Mouse (Mus musculus) left cerebral cortex, adult 8-10 months (tissue): ENCODE measurements around the gene Cnot6. TPM values are rescaled to one million over a fixed set of nuclear protein-coding genes. Genes with fewer than 3 reads are reported as not detected.

Experiments used
- DNase-seq, 2 experiments: peaks; one replicate each; pipeline ENCODE4 v3.0.0; 2022; ENCODE audit warnings: low spot score in 2 of 2
- total RNA-seq, 4 experiments: library from RNA; stranded (reverse); gene quantifications; 2 replicates each; pipeline ENCODE4 v1.2.4; 2022

Gene Cnot6
- total RNA-seq, 4 experiments from 2014 or later: 45.5 to 58.3 (median 52.1) TPM

DNA sequence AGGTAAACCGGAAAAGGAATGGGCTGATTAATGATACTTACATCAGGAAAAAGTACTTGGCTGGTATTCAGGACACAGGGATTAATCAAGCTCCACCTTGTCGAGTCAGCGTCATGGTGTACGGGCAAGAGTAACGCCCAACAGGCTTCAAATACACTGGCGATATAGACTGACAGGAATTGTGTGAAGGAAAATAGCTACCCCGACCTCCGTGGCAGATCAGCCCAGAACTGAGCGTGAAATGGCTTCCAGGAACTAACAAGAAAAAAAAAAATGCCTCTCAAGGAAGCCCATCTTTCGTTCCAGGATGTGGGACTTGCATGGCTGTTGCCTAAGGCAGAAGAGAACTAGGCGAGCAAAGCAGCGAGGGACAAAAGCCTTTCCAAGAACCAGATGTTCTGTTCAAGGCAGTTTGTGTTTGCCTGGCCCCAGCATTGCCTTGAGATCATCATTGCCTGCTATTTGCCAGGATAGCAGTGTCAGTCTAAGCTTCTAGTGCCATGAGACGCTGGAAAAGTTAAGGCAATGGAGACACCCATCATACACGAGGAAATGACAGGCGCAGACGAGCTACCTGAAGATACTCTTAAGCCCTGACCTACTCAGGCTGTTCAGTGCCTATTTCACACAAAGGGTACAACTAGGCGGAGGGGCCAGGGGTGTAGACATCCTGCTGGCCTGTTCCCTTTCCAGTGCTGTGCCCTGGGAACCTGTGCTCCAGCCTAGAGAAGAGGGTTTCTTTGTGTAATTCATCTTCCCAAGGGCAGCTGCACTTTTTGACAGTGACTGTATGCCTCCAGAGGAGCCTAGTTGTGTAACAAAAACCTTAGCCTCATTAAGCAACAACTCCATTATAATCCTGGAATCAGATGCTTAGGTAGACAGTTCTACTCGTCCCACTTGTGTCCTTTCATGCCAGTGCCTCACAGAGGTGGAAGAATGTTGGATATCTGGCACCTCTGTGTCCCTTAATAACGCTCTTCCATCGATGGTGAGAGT lies 1.1 kb upstream of the Cnot6 start:
- DNase-seq: no peak

DNA sequence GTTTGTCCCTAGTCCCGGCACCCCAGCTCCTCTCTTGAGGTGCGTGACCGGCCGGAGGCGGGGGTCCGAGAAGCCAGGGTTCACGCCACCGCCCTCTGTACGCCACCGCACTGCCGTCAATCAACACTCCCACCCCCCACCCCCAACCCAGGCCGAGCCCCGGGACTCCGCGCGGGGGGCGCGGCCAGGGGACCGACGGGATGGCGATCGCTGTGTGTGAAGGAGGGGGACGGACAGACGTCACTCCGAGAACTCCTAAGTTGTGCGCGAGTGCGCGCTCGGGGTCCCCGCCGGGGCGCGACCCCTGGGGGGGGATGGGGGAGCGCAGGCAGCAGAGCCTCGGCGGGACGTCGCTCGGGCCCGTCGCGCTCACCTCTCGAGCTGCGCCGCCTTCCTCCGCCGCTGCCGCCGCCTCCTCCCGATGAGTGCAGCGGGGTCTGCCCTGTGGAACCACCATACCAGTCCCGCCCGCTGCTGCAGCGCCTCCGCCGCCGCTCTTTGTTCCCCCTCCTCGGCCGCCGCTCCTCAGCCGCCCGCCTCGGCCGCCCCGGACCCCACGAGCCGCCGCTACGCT lies 455 bp downstream of the Cnot6 start:
- peak in 1 of 2 experiments; percentile 14 for DNase-seq

DNA sequence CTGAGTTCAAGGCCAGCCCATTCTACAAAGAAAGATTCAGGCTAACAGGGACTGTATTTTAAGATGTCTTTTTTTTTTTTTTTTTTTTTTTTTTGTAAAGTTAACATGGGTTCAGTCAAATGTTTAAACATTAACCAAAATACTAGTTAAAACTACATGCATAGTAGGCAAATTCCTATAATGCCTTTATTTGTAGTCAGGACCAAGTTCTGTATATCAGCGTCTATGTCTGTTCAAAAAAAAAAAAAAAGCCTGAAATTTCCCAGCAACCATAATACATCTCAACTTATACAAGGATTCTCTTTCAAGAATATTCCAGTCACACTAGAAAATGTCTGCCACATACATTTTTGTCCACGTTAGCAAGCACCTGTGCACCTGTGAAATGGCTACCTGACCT lies 1.9 kb downstream of the Cnot6 start:
- DNase-seq: no peak

DNA sequence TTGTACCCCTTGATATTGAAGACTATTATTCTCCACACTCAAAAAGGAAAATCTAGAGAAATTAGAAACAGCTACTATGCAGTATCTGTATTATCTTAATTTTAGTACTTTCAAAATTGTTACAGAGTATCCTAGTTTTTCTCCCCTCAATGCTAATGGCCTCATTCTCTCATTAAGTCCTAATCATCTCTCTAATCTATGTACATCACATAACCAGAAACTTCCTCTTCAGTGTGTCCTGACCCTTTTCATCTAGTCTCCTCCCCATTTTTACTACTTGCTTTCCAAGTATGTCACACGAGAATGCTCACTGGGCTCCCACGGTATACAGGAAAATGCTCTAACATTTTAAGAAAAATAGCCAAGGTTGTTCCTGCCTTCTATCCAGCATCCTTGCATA lies 4.7 kb downstream of the Cnot6 start:
- DNase-seq: no peak

DNA sequence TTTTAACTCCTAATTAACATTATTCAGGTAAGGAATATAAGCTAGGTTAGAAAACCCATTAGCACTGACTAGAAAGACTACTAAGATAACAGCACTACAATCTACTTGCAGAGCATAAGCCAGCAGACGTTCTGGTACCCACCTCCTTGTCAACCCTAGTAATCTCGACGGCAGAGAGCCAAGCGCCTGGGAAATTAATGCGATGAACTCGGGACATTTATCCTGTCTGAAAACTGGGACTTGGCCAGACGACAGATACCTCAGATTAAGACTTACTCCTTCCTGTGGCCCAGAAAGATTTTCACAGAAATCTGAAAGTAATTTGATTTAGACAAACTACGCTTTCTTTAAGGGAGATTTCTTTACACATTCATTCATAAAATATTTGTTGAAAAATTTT lies 7.7 kb downstream of the Cnot6 start:
- no peak for DNase-seq

DNA sequence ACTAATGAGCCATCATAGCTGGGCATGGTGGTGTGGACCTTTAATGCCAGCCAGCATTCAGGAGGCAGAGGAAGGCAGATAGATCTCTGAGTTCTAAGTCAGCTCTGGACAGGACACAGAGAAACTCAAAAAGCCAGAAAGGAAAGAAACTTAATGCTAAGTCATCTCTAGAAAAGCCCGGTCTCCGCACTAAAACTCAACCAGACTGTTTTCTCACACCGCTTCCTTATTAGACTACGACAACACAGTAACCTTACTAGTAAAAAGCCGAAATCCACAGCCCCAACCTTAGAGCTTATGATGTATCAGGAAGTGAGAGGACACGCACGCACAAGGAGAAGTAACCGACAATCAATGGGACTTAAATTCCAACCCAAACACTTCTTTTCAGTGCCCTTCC lies 10.5 kb downstream of the Cnot6 start:
- no peak for DNase-seq

DNA sequence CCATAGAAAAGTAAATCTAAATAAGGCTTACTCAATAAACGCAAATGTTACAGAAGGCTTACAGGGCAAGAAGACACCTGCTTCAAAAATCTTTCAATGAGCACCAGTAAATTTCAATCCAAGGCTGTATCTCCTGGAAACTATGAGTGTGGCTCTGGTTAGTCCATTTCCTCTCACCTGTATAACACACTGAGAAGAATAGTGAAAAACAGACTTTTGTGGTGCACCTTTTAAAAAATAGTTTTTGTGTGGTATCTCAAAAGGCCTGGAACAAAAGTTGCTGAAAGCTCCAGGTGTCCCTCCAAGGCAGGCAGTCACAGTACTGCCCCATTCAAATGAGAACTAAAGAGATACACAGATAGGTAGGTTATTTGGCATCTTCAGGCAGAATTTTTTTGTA lies 13.4 kb downstream of the Cnot6 start:
- no peak for DNase-seq

DNA sequence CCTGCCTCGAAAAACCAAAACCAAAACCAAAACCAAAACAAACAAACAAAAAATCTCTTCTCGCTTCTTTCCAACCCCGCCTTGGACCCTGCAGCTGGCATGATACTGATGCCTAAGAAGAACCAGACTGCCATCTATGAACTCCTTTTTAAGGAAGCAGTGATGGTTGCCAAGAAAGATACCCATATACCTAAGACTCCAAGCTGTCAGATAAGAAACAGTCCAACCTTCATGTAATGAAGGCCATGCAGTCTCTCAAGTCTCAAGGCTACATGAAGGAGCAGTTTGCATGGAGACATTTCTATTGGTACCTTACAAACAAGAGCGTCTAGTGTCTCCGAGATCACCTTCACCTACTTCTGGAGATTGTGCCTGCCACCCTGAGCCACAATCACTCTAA lies 14.7 kb downstream of the Cnot6 start:
- DNase-seq: no peak

DNA sequence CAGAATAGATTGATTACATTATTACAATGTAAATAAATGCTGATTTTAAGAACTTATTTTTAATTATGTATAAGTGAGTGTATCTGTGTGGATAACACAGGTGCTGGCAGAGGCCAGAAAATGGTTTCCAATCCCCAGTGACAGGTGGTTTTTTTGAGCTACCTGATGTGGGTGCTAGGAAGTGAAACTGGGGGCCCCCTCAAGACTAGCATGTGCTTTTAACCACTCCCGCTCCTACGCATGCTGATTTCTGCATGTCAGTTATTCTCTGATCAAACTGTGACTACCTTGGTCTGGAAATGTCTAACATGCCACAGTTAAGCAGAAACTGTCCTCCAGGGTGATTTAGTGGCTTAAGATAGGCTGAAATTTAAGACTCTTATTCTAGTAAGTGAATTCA lies 16.1 kb downstream of the Cnot6 start:
- no peak for DNase-seq

DNA sequence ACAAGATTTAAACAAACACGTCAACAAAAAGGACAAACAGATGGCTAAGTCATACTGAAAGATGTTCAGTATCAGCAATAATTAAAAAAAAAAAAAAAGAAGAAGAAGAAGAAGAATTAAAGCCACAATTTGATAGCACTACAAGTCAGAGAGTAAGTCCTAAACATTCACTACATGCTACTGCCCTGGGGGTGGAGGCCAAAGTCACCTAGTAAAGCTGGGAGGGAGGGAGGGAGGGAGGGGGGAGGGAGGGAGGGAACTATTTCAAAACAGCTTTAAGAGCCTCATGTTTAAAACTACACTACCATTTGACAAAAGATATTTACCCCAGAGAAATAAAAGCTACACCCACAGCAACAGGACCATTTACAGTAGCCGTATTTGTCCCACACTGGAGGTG lies 16.8 kb downstream of the Cnot6 start:
- DNase-seq: no peak

DNA sequence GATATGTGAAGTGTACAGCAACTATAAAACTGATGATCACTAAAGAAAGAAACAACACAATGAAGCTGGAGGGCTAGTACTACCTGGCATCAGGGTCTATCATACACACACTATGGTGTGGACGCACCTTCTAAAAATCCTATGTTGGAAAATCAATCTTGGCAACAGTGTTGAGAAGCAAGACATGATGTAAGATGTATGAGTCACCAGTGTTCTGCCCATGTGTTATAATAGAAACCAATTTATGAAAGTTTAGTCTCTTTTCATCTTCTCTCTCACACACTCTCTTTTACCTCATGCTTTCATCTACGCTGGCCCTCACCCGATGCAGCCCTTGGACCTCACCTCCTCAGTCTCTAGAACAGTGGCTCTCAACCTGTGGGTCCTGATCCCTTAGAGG lies 17.5 kb downstream of the Cnot6 start:
- DNase-seq: no peak

DNA sequence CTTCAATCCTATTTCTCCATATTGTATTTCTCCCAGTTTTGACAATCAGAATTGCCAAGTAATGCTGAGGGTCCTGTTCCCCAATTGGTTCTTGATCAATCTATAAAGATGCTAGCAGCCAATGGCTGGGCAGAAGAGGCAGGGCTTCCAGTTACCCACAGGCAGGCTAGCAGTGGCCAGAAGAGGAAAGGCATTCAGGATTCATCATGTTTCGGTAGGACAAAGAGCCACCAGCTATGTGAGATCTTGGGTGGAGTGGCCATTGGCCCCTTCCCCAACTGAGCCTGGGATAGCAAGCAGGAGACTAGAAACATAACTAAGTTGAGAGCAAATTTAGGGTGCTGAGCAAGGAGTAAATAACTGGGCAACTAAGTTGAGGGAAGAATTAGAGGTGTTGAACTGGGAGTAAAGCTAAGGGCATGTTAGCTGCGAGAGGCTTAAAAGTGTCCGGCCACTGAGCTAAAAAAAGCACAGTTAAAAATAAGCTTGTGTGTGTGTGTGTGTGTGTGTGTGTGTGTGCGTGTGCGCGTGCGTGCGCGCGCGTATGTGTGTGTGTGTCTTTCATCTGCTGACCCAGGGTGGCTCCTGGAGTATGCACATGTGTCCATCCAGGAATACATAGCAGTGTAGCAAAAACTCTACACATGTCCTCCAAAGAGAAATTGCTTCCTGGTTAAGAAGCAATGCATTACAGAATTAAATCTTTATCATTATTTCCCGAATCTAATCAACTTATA lies 28.1 kb downstream of the Cnot6 start:
- no peak for DNase-seq

DNA sequence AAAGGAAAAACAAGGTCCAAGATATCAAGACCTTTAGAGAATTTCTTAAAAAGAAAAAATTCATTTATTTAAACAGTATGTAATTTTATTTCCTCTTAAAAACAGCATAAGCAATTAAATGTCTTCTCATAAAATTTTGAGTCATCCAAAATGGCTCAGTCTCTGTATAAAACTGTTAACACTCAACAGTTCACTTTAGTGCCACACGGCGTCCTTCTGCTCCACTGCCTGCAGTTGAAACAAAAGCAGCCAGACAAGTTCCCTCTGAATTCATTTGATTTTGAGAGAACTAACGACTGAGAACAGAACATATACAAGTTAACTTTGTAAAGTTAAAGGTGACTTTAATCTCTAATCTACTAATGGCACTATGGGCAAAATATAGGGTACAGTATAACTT lies 39.1 kb downstream of the Cnot6 start:
- no peak for DNase-seq

DNA sequence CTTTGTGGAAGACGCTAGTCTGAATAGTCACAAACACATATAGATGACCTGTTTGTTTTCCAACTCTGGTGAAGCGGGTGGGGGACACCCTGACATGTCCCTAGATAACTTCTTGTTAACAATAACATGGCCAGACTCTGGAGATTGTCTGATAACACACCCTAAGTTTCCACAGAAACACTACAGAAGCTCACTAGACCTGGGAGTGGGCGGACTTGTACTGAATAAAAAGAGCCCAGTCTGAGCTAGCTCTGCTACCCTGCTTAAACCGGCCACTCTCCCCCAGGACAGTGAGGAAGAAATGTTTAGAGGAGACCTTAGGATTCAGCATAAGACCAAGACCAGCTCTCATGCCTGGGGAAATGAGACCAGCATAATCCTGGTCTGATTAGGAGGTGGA lies 47.1 kb downstream of the Cnot6 start:
- no peak for DNase-seq

DNA sequence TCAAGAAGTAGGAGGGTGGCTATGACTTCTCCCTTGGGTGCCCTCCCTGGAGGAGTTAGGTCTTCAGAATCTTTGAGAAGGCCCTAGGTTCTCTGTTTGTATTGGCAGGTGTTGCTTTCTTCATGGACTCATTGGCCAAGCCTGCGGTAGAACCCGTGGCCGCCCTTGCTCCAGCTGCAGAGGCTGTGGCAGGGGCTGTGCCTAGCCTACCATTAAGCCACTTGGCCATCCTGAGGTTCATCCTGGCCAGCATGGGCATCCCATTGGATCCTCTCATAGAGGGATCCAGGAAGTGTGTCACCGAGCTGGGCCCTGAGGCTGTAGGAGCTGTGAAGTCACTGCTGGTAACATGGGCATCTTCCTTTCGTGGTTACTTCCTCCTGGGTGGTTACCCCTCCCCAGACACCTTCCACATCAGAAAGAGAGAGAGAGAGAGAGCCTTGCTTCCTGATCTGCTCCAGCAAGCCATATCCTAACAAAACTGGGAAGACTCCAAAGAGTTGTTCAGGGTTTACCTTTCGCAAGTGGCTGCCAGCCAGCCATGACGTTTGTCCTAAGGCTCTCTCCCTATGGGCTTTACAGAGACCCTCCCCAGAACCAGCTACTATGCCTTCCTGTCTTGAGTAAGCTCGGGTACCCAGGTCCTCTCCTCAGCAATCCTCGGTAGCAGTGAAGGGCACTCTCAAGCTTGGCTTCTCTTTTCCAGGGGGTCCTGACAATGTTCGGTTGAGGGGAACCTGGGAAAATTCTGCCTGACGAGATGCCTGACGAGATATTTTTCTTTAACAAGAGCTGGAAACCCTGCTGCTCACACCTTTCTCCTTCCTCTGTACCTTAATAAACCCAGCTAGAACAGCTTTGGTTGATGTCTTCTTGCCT lies 48.0 kb downstream of the Cnot6 start:
- DNase-seq: no peak

DNA sequence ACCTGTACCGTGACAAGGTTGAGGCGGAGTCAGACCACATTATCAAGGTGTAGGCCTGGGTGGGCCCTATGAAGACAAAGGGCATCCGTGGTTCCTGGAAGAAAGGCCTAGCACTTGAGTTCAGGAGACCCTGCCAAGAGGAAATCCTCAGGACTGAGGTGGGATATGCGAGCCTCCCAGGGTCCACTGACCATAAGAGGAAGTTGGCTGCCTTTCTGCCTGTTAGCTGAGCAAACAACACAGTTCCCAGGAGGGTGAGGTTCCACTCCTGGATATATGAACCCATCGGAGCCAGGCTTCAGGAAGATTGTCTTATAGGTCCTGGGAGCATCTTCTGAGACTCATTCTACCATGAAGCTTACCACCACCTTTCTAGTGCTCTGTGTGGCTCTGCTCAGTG lies 49.2 kb downstream of the Cnot6 start, which contains the start of gene Scgb3a1:
Scgb3a1 (plus strand) TSS at position 301 of the 400 bp plus-strand sequence.
- no peak for DNase-seq

DNA sequence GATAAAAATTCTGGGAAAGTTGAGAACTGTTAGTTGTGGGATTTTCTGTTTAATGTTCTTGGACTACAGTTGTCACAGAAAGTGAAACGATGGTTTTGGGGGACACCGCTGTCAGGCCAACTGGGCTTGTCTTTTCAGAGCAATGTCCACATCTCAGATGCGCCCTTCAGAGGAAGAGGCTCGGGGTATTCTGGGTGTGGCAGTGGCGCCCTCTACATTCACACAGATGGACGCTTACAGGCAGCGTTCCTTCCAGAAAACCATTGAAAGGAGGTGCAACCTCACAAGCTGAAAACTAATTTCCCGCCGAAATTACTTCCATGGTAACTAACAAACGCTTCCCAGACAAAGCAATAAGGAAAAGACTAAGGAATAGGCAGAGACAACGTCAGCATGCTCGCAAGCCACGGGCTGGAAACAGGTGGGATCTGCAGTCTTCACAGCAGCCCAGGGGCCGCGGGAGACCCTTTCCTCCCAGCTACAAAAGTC lies 50.2 kb downstream of the Cnot6 start:
- no peak for DNase-seq

DNA sequence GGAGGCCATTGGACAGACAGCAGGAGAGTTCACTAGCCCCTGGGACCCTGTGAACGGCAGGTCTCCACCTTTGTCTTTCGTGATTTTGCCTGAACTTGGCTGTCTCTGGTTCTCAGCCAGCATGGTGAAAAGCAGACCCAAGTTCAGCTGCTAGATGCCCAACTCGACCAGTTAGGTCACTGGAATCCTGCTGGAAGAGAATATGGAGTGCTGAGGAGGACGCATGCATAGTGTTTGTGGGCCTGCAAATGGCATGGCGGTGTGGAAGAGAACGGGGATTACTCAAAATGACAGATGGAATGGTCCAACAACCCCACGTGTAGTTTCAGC lies 53.1 kb downstream of the Cnot6 start:
- no peak for DNase-seq

DNA sequence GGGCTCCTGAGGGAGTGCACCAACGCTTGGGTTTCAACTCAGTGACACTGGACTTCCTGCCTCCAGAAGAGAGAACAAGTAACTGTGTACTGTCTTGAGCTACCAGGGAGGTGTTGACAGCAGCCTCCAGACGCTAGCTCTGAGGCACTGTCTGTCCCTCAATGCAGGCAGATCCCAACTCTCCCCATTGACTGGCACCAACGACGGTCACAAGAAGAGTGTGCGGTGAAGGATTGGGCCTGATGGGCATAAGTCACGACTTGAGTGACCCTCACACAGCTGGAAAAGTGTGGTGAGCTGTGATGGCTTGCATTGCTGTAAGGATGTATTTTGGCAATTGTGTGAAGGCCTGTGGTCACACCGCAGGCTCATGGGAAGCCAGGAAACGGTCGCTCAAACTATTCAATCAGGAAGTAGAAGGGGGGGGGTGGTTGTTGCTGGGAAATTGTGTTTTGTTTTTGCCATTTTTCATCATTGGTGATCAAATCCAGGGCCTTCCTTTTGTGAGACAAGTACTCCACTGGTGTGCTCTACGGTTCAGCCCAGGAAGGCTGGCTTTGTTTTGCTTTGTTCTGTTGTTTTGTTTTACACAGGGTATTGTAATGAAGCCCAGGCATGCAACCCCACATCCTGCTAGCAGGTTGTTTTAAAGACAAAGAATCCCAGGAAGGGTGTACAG lies 53.6 kb downstream of the Cnot6 start:
- no peak for DNase-seq

DNA sequence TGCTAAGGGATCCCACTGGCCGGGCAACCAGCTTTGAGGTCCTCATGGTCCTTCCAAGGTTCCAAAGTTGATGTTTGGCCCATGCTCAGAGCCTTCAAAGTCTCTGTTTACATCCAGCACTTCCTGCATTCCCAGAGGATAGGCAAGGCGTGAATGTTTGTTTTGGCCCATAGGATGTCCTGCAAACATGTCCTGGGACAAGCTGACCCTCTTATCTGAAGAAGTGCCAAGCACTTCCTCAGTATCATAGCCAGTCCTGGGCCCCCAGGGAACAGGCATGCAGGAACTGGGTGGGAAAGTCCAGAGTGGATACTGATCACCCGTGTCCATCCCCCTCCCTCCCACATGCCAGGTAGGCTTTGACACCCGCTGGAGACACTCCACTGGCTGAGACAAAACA lies 54.5 kb downstream of the Cnot6 start:
- no peak for DNase-seq

DNA sequence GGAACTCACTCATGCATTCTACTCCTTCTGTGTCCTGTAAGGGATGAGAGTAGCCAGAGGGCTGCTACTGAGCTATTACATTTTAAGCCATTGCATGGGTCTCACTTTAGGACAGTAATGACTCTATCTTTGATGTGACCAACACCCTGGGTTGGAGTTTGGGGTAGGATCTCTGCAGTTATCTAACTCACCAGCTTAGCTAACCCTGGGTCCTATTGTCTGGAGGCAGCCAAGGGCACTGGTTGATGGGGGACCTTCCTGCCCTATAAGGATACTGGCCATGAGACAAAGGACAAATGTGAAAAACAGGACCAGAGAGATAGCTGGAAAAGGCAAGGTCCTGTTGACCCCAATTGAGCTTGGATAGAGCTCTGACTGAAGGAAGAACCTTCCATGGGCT lies 57.0 kb downstream of the Cnot6 start:
- DNase-seq: no peak
